Mouse (Mus musculus) inflammation-experienced regulatory T-cells (primary cell): ENCODE measurements around the gene Ppil2. TPM values are rescaled to one million over a fixed set of nuclear protein-coding genes. Genes with fewer than 3 reads are reported as not detected.

ENCODE experiments used
- polyA plus RNA-seq, 2 experiments: library from polyadenylated mRNA; unstranded; fragments of 100-300 nt; shearing (Covaris generic); gene quantifications; one replicate each; pipeline ENCODE4 v1.2.1; 2017

The Ppil2 gene
- polyA plus RNA-seq, result 100 to 1,000 TPM; 210 to 226 TPM

DNA sequence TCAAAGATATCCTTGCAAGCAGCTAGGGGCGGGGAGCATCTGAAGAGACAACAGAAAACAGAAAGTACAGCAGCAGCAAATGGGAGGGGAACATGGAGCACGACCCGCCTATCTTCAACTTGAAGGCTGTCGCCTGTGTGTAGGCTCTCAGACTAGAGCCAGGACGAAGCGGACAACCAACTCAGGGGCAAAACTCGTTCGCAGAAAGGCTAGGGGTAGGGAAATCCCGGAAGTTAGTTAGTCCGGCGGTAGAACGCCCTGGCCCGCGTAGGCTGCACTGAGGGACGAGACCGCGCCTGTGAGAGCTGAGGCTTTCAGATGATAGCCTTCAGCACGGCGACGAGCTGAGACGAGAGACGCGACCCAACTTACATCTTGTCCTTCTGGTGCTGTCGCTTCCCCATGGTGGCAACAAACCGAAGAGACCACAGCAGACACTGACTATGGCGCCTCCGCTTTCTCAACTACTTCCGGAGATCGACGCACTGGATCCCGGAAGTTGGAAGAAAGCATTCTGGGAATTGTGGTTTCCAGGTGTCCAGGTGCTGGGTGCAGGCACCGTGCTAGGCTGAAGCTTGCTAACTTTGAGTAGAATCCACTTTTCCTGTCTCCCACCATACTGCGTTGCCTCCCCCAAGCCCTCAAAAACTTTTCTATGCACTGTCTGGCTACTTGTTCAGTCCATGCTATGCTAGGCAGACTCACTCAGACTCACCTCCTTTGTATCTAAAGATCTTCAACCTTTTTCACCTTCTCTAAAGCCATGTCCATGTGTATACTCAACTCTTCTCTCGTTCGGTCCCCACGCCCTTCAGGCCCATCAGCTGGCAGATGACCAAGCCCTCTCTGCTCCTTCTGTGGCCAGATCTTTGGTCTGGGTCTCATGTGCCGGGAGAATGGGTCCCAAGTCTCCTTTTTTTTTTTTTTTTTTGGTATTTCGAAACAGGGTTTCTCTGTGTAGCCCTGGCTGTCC lies at the start of gene Ppil2:
Gene Ppil2, minus strand, starts transcription at position 487 of the 973 bp plus-strand sequence.

DNA sequence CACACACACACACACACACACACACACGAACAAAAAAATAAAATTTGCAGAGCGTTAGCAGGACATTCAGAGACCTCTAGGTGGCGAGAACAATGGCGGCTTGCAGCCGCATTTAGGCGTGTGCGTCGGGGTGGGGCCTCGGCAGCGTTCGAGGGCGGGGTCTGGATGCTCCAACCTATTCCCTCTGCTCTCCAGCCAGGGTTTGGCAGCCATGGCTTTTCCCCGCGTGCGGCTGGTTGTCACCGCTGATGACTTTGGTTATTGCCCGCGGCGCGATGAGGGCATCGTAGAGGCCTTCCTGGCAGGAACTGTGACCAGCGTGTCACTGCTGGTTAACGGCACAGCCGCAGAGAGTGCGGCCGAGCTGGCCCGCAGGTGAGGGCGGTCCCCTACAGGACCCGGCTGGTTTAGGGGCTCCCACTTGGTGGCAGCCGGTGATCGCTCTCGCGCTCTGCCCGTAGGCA lies 35.7 kb upstream of the Ppil2 start, which contains the start of gene Ccdc116:
Gene Ccdc116, minus strand, starts transcription at position 458 of the 464 bp plus-strand sequence.

DNA sequence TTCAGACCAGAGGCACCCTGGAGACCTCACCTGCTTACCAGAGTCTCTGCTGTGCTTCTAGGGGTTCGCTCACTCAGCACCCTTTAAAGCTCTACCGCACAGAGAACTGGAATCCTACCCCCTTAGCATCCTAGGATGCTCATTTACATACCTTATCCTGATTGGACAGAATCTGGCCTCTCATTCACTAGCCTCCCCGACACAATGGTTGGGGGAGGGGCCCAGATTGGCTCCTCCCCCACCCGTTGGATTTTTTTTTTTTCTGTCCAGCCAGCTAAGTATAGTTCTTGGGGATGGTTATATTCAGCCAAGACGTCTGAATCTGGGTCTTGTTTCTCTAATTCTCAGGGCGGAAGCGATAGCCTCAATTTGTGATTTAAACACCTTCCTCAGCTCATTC lies 33.3 kb upstream of the Ppil2 start, which contains the start of gene Ydjc:
Gene Ydjc, plus strand, starts transcription at position 283 of the 400 bp plus-strand sequence.

DNA sequence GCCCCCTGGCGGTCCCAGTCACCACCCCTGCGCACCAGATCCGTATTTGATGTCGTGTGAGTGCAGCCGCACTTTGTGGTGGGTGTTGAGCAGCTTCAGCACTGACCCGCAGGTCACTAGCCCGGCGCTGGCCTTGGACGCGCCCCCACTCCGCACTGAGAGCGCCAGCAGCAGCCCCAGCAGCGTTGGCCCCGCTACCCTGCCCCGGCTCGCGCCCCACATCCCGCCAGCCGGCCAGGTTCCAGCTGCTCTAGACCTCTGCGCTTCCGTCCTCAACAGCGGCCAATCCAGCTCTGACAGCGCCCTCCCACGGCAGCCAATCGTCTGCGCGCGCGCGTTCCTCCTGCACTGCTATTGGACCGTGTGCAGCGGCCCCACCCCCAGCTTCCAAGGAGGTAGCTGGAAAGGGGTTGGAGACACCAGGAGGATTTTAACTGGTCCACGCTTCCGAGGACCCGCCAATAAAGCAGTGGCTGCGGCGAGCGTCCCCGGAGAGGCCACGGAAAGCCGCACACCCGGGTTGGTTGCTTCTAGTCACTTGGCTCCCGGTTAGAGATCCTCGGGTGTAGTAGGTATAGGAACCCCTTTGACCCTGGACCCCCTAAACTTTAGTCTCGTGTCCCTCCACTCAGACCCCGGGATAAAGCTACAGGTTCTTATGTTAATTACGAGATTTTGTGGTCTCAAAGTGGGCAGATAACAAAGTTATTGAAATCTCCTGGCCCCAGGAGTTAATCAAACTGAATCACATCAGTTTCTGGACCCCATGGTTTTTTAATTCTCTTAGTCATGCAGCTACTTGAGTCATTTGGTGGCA lies 21.2 kb upstream of the Ppil2 start, which contains the start of gene Sdf2l1:
Gene Sdf2l1, minus strand, starts transcription at position 295 of the 817 bp plus-strand sequence.

DNA sequence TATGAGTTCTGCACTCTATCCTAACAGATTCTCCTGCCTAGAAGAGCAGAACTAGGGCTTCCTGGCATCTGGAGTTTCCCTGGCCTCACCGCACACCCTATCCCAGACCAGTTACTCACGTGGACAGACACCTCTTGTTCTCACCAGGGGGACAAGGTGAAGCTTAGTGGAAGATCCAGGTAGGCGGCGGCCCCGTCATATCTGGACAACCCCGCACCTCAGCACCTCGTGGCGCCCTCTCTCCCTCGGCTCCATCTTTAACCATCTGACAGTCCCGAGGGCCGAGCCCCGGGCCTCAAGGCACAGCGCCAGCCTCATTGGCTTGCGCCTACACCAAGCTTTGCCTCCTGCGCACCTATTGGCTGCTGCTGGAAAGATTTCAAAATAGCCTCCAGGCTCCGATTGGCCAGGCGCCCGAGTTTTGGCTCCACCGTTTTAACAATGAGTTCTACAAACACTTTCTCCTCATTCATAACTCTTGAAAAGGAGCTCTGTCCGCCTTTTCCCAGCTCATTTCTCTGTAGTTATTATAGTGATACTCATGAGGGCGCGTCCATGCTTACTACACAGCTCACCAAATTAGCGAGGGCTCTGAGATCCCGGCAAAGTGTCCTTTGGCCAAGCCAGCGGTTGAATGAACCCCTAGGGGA lies 13.9 kb upstream of the Ppil2 start, which contains the start of gene 2610318N02Rik:
Gene 2610318N02Rik, minus strand, starts transcription at position 297 of the 650 bp plus-strand sequence.

DNA sequence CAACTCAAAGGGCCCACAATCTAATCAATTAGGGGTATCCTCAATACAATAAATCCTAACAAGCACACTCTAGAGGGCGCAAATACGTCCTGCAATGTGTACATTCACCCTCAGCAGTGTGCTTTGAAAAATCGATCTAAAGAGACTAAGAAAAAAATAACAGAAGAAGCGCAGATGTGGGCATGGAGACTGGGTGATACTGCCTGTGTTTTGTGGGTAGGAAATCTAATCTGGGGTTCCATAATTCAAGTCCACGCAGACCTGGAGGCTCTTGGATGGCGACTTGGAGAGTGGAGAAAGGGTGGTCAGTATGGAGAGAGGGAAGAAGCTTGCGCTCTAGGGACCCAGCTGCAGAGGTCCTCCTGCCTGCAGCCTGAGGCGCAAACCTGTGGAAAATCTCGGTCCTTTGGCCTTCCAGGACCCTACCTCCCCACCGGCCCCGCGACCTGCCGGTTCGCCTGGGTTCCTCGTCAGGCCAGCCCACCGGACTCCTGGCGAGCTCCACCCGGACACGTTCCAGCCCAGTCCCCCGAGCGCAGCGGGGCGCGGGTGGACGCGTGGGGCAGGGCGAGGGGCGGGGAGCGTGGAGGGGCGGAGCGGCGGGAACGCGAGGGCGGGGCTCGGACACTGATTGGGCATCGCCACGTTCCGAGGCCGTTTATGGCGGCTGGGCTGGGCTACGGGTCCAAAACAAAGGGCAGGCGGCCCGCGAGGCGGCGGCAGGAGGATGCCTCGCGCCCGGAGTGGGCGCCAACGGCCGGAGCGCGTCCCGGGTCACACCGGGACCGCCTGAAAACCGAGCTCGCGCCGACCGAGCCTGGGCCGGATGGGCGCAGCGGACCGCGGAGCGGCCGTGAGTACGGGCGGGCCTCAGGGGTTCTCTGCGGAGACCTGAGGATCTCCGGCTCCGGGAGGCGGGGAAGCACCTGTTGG lies 41.3 kb downstream of the Ppil2 start, which contains the start of gene Ypel1:
Gene Ypel1, plus strand, starts transcription at position 186 of the 933 bp plus-strand sequence.

Other genes starting within 250 kb of the Ppil2 start
- gene Igll1, start 247.3 kb downstream of the Ppil2 start, polyA plus RNA-seq, result under 1 TPM; 0.64 to 0.81 TPM
- gene Top3b, start 240.5 kb downstream of the Ppil2 start, polyA plus RNA-seq, result 100 to 1,000 TPM in 1 of 2 experiments, 10 to 100 TPM in 1; 99.8 to 110 TPM
- 1 to 10 TPM; 1.2 to 1.8 TPM for gene Vpreb1, start 240.4 kb downstream of the Ppil2 start, polyA plus RNA-seq
- gene Ppm1f, start 214.8 kb downstream of the Ppil2 start, polyA plus RNA-seq, result 10 to 100 TPM; 14.3 to 32.9 TPM
- 100 to 1,000 TPM; 173 to 203 TPM for gene Mapk1, start 127.9 kb downstream of the Ppil2 start, polyA plus RNA-seq
- gene Ypel1, start 41.6 kb downstream of the Ppil2 start, polyA plus RNA-seq, result 10 to 100 TPM in 1 of 2 experiments, 1 to 10 TPM in 1; 3.4 to 10.1 TPM
- gene 2610318N02Rik, start 13.9 kb upstream of the Ppil2 start, polyA plus RNA-seq, result 1 to 10 TPM; 1.5 to 3.5 TPM
- gene Sdf2l1, start 21.1 kb upstream of the Ppil2 start, polyA plus RNA-seq, result 10 to 100 TPM; 33.7 to 37.7 TPM
- gene Ydjc, start 33.4 kb upstream of the Ppil2 start, polyA plus RNA-seq, result 10 to 100 TPM in 1 of 2 experiments, 1 to 10 TPM in 1; 9.6 to 14.8 TPM
- gene Ccdc116, start 36.0 kb upstream of the Ppil2 start, polyA plus RNA-seq, result 1 to 10 TPM; 1.0 to 1.2 TPM
- gene Ube2l3, start 91.4 kb upstream of the Ppil2 start, polyA plus RNA-seq, result 100 to 1,000 TPM; 236 to 280 TPM
- gene Rimbp3, start 97.3 kb upstream of the Ppil2 start, polyA plus RNA-seq, result not detected
- gene Hic2, start 122.3 kb upstream of the Ppil2 start, polyA plus RNA-seq, result 1 to 10 TPM; 1.8 to 2.6 TPM
- gene Tmem191c, start 164.8 kb upstream of the Ppil2 start, polyA plus RNA-seq, result 100 to 1,000 TPM; 155 to 170 TPM
- gene Serpind1, start 220.1 kb upstream of the Ppil2 start, polyA plus RNA-seq, result under 1 TPM in 1 of 2 experiments, not detected in 1; 0.25 TPM